Mouse (Mus musculus): ENCODE measurements around the gene Bid.

DNA sequence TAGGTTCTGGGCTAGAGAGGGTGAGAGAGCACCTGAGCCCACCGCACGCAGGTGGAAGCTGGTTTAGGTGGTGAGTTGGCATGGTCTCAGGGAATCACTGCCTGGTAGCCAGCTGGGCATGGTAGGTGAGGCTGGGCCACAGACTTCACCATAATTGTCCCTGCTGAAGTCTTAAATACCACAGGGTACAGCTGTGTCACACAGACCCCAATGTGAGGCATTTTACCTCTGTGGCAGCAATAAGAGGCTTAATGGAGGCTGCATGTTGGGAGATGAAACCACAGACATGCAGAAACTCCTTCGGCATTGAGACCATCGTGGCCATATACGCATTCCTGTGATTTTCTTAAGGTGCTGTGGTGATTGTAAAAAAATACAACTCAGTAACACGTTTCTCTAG, 35.8 kb upstream of the Bid start:
- TF ChIP-seq CTCF (IDR thresholded peaks at IDR 0.05; ENCODE audit: low read depth, low read length) = no peak
- TF ChIP-seq POLR2A (IDR thresholded peaks at IDR 0.05; ENCODE audit: borderline replicate concordance, low read depth, low read length) = no peak

Measured in bone marrow macrophage, adult 2 months (primary cell).